Mouse (Mus musculus) erythroblast, embryonic 14.5 days (primary cell): ENCODE measurements around the gene Fahd1. TPM values are rescaled to one million over a fixed set of nuclear protein-coding genes. Genes with fewer than 3 reads are reported as not detected.

Source experiments
- H3K27me3 ChIP-seq: 2 replicates; pipeline ENCODE4 v1.6.1; 2012; ENCODE audit warnings: inconsistent platforms; ENCODE audit not compliant: control insufficient read depth
- H3K36me3 ChIP-seq: 2 replicates; pipeline ENCODE4 v1.6.1; 2012; ENCODE audit warnings: mild to moderate bottlenecking, inconsistent platforms; ENCODE audit not compliant: control insufficient read depth
- H3K4me1 ChIP-seq: 2 replicates; pipeline ENCODE4 v1.6.1; 2012; ENCODE audit warnings: inconsistent platforms; ENCODE audit not compliant: control insufficient read depth
- H3K4me3 ChIP-seq: replicated peaks from 2 replicates; pipeline ENCODE3; 2012; ENCODE audit warnings: moderate library complexity, mild to moderate bottlenecking, inconsistent platforms
- H3K9me3 ChIP-seq: 2 replicates; pipeline ENCODE4 v1.6.1; 2012; ENCODE audit warnings: low read length, inconsistent platforms, mixed read lengths; ENCODE audit not compliant: control insufficient read depth
- GATA1 ChIP-seq: IDR thresholded peaks from 2 replicates; pipeline ENCODE4 v1.6.1; 2012; ENCODE audit warnings: low read length, inconsistent platforms, mixed read lengths
- TAL1 ChIP-seq: IDR thresholded peaks from 3 replicates; pipeline ENCODE4 v1.6.1; 2012; ENCODE audit warnings: low read length, inconsistent platforms, mixed read lengths
- polyA plus RNA-seq: library from polyadenylated mRNA; stranded (reverse); fragments of >175 nt; gene quantifications from 2 replicates; pipeline ENCODE4 v1.2.3, GENCODE M21; 2012

The Fahd1 gene
- polyA plus RNA-seq, 1 experiment = 2.3 TPM

- no peak for TF ChIP-seq TAL1
- no peak for TF ChIP-seq GATA1
- no peaks in the 10 kb centered on the region for H3K36me3 ChIP-seq
These were observed 45.9 kb downstream of the Fahd1 start, which contains the start of gene Meiob for GRCm38 (mm10) chr17:24803952-24804951. TSS of gene Meiob (plus strand) at chr17:24804289.

GRCm38 (mm10) chr17:24800524-24800923 lies 49.6 kb downstream of the Fahd1 start:
- peaks cover 21% of the 10 kb centered on the region for H3K4me1 ChIP-seq
- no peaks in the 10 kb centered on the region for H3K36me3 ChIP-seq
- TF ChIP-seq GATA1 = no peak
- no peak for TF ChIP-seq TAL1
- peaks cover 11% of the 10 kb centered on the region for H3K27me3 ChIP-seq
- no peak overlapping the region for H3K4me3 ChIP-seq
- no peaks in the 10 kb centered on the region for H3K9me3 ChIP-seq

More at GRCm38 (mm10) chr17:24803952-24804951, 45.9 kb downstream of the Fahd1 start, which contains the start of gene Meiob:
- H3K27me3 ChIP-seq = peaks cover 32% of the 10 kb centered on the region
- peak within 1 kb of the TSS; percentile 82 for H3K4me3 ChIP-seq
- no peaks in the 10 kb centered on the region for H3K9me3 ChIP-seq
- H3K4me1 ChIP-seq = peaks cover 13% of the 10 kb centered on the region

GRCm38 (mm10) chr17:24799476-24799875 lies 50.7 kb downstream of the Fahd1 start:
- TF ChIP-seq GATA1 = no peak
- no peak for TF ChIP-seq TAL1
- no peaks in the 10 kb centered on the region for H3K36me3 ChIP-seq
- no peaks in the 10 kb centered on the region for H3K9me3 ChIP-seq
- no peak overlapping the region for H3K4me3 ChIP-seq
- H3K4me1 ChIP-seq = peaks cover 17% of the 10 kb centered on the region
- H3K27me3 ChIP-seq = peaks cover 3% of the 10 kb centered on the region

Other genes starting within 250 kb of the Fahd1 start
- gene Tsc2, start 217.7 kb downstream of the Fahd1 start, polyA plus RNA-seq = 4.0 and 5.2 TPM in 2 replicates
- 0.04 and 0.23 TPM in 2 replicates for gene Nthl1, start 217.7 kb downstream of the Fahd1 start, polyA plus RNA-seq
- gene Slc9a3r2, start 200.0 kb downstream of the Fahd1 start, polyA plus RNA-seq = 0.04 and 0.18 TPM in 2 replicates
- gene Npw, start 191.9 kb downstream of the Fahd1 start, polyA plus RNA-seq = not detected in 2 replicates
- gene Zfp598, start 180.7 kb downstream of the Fahd1 start, polyA plus RNA-seq = 7.3 and 7.6 TPM in 2 replicates
- gene Syngr3, start 160.4 kb downstream of the Fahd1 start, polyA plus RNA-seq = not detected in 2 replicates
- 6.4 and 9.0 TPM in 2 replicates for gene Gfer, start 154.2 kb downstream of the Fahd1 start, polyA plus RNA-seq
- gene Noxo1, start 154.1 kb downstream of the Fahd1 start, polyA plus RNA-seq = 0.02 TPM in 1 of 2 replicates, not detected in the other
- 1.1 and 1.8 TPM in 2 replicates for gene Tbl3, start 142.7 kb downstream of the Fahd1 start, polyA plus RNA-seq
- 0.19 TPM in 1 of 2 replicates, not detected in the other for gene Rnf151, start 132.3 kb downstream of the Fahd1 start, polyA plus RNA-seq
- 143 and 504 TPM in 2 replicates for gene Rps2, start 132.2 kb downstream of the Fahd1 start, polyA plus RNA-seq
- gene Ndufb10, start 125.9 kb downstream of the Fahd1 start, polyA plus RNA-seq = 104 and 106 TPM in 2 replicates
- gene Rpl3l, start 122.5 kb downstream of the Fahd1 start, polyA plus RNA-seq = not detected in 2 replicates
- 1.5 and 1.7 TPM in 2 replicates for gene Msrb1, start 113.7 kb downstream of the Fahd1 start, polyA plus RNA-seq
- not detected in 2 replicates for gene Hs3st6, start 97.4 kb downstream of the Fahd1 start, polyA plus RNA-seq
- gene Meiob, start 46.1 kb downstream of the Fahd1 start, polyA plus RNA-seq = not detected in 2 replicates
- gene Hagh, start 10.2 kb downstream of the Fahd1 start, polyA plus RNA-seq = 26.8 and 33.4 TPM in 2 replicates
- gene Igfals, start 15.6 kb upstream of the Fahd1 start, polyA plus RNA-seq = not detected in 2 replicates
- 7.5 and 12.0 TPM in 2 replicates for gene Nubp2, start 36.0 kb upstream of the Fahd1 start, polyA plus RNA-seq
- 9.2 and 10.3 TPM in 2 replicates for gene Spsb3, start 36.3 kb upstream of the Fahd1 start, polyA plus RNA-seq
- 1.7 and 1.8 TPM in 2 replicates for gene Eme2, start 44.7 kb upstream of the Fahd1 start, polyA plus RNA-seq
- 6.4 and 7.5 TPM in 2 replicates for gene Mrps34, start 44.8 kb upstream of the Fahd1 start, polyA plus RNA-seq
- gene Nme3, start 46.1 kb upstream of the Fahd1 start, polyA plus RNA-seq = 14.9 and 16.7 TPM in 2 replicates
- gene Mapk8ip3, start 86.6 kb upstream of the Fahd1 start, polyA plus RNA-seq = 5.7 and 7.2 TPM in 2 replicates
- 0.83 and 1.0 TPM in 2 replicates for gene Jpt2, start 110.3 kb upstream of the Fahd1 start, polyA plus RNA-seq
- 1.1 and 1.5 TPM in 2 replicates for gene Cramp1l, start 165.4 kb upstream of the Fahd1 start, polyA plus RNA-seq
- gene Ift140, start 165.7 kb upstream of the Fahd1 start, polyA plus RNA-seq = 0.97 and 1.0 TPM in 2 replicates
- not detected in 2 replicates for gene Tmem204, start 233.2 kb upstream of the Fahd1 start, polyA plus RNA-seq